Mouse (Mus musculus) stomach, embryonic 15.5 days (tissue): ENCODE measurements around the gene Nectin2. TPM values are rescaled to one million over a fixed set of nuclear protein-coding genes. Genes with fewer than 3 reads are reported as not detected.

Source experiments
- ATAC-seq: fragments of 200-750 bp; cut with Nextera tagmentation; 2 replicates; pipeline ENCODE4 v1.8.0; 2017; ENCODE audit warnings: low read depth, moderate number of reproducible peaks, moderate TSS enrichment; ENCODE audit not compliant: insufficient read depth, low FRiP score
- H3K27ac ChIP-seq: fragments of 300-500 bp; sonication (generic); 2 replicates; pipeline ENCODE4 v1.5.1; 2015; ENCODE audit warnings: mild to moderate bottlenecking, inconsistent platforms
- H3K27me3 ChIP-seq: fragments of 300-500 bp; sonication (generic); replicated peaks from 2 replicates; pipeline ENCODE4 v1.6.1; 2015; ENCODE audit warnings: inconsistent platforms
- H3K36me3 ChIP-seq: fragments of 300-500 bp; sonication (generic); 2 replicates; pipeline ENCODE4 v1.6.1; 2015; ENCODE audit warnings: inconsistent platforms
- H3K4me1 ChIP-seq: fragments of 300-500 bp; sonication (generic); 2 replicates; pipeline ENCODE4 v1.6.1; 2015; ENCODE audit warnings: inconsistent platforms
- H3K4me2 ChIP-seq: fragments of 300-500 bp; sonication (generic); 2 replicates; pipeline ENCODE4 v1.6.1; 2015; ENCODE audit warnings: mild to moderate bottlenecking, inconsistent platforms
- H3K4me3 ChIP-seq: fragments of 300-500 bp; sonication (generic); replicated peaks from 2 replicates; pipeline ENCODE4 v1.5.1; 2015; ENCODE audit warnings: inconsistent platforms
- H3K9ac ChIP-seq: fragments of 300-500 bp; sonication (generic); 2 replicates; pipeline ENCODE4 v1.6.1; 2015; ENCODE audit warnings: inconsistent platforms
- H3K9me3 ChIP-seq: fragments of 300-500 bp; sonication (generic); 2 replicates; pipeline ENCODE4 v1.6.1; 2016; ENCODE audit warnings: inconsistent platforms
- WGBS: fragments of 180-500 bp; shearing (Covaris S2); methylation state at CpG from one replicate; pipeline ENCODE4 v1.1.7; 2015; 5-methylcytosine and 5-hydroxymethylcytosine counted together
- polyA plus RNA-seq: library from polyadenylated mRNA; unstranded; fragments of >200 nt; fragmentation: Nextera tagmentation; extraction: Ambion mirVana; gene quantifications from 2 replicates; pipeline ENCODE4 v1.2.1, GENCODE M21; 2015

The Nectin2 gene
- polyA plus RNA-seq, 1 experiment from 2014 or later, result 129 TPM

- under 1% methylated on average over 45 of the region's 46 CpGs for WGBS
- no peaks in the 10 kb centered on the region for H3K27me3 ChIP-seq
- peak overlapping the region; percentile 71 for H3K9ac ChIP-seq
- ATAC-seq, result peak; percentile 93
- H3K36me3 ChIP-seq, result no peaks in the 10 kb centered on the region
- H3K4me2 ChIP-seq, result peak overlapping the region; percentile 62
- H3K4me1 ChIP-seq, result peaks cover 55% of the 10 kb centered on the region
- no peaks in the 10 kb centered on the region for H3K9me3 ChIP-seq
- H3K4me3 ChIP-seq, result peak overlapping the region; percentile 81
- peak overlapping the region; percentile 94 for H3K27ac ChIP-seq
Observed at GRCm38 (mm10) chr7:19749389-19750216, 680 bp downstream of the Nectin2 start.

- H3K4me2 ChIP-seq, result peak overlapping the region; percentile 62
- under 1% methylated on average over 32 of the region's 32 CpGs for whole genome bisulfite sequencing
- H3K4me3 ChIP-seq, result peak overlapping the region; percentile 81
- no peaks in the 10 kb centered on the region for H3K27me3 ChIP-seq
- peak overlapping the region; percentile 94 for H3K27ac ChIP-seq
- H3K9me3 ChIP-seq, result no peaks in the 10 kb centered on the region
- no peak for ATAC-seq
- peaks cover 49% of the 10 kb centered on the region for H3K4me1 ChIP-seq
- H3K36me3 ChIP-seq, result peaks cover 8% of the 10 kb centered on the region
- H3K9ac ChIP-seq, result peak overlapping the region; percentile 71
Observed at GRCm38 (mm10) chr7:19748219-19749195, 1.8 kb downstream of the Nectin2 start.

GRCm38 (mm10) chr7:19747420-19748218, 2.7 kb downstream of the Nectin2 start:
- peak; percentile 23 for ATAC-seq
- Histone ChIP-seq H3K36me3 (peaks cover 14% of the 10 kb centered on the region), H3K4me3 (peak overlapping the region; percentile 81), H3K9ac (peak overlapping the region; percentile 71), H3K27me3 (no peaks in the 10 kb centered on the region), H3K4me1 (peaks cover 48% of the 10 kb centered on the region), H3K9me3 (no peaks in the 10 kb centered on the region), H3K27ac (peak overlapping the region; percentile 94), H3K4me2 (peak overlapping the region; percentile 62)
- WGBS, result 8% methylated on average over 25 of the region's 25 CpGs

GRCm38 (mm10) chr7:19746426-19747201, 3.7 kb downstream of the Nectin2 start:
- peaks cover 55% of the 10 kb centered on the region for H3K4me1 ChIP-seq
- H3K36me3 ChIP-seq, result peaks cover 14% of the 10 kb centered on the region
- peak overlapping the region; percentile 81 for H3K4me3 ChIP-seq
- no peaks in the 10 kb centered on the region for H3K27me3 ChIP-seq
- no peaks in the 10 kb centered on the region for H3K9me3 ChIP-seq
- 40% methylated on average over 6 of the region's 6 CpGs for WGBS
- H3K9ac ChIP-seq, result no peak overlapping the region
- no peak for ATAC-seq
- H3K27ac ChIP-seq, result peak overlapping the region; percentile 94
- H3K4me2 ChIP-seq, result peak overlapping the region; percentile 62

DNA sequence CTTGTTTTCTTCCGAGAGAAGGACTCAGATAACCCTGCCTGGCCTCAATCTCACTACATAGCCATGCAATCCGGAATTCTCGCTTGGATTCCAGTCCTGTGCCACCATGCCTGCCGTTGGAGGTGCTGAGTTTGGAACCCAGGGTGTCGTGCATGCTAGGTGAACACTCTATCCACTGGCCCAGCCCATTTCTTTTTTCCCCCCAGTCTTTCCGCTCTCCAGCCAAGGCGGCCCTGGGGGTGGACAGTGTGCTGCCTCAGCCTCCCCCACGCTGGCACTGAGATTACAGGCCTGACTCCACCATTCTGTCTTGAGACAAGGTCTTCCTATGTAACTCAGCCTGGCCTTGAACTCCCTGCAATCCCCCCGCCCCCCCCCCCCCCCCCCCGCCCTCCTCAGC, 4.3 kb downstream of the Nectin2 start:
- Histone ChIP-seq H3K27me3 (no peaks in the 10 kb centered on the region), H3K4me1 (peaks cover 61% of the 10 kb centered on the region), H3K4me2 (no peak overlapping the region), H3K9me3 (no peaks in the 10 kb centered on the region), H3K4me3 (no peak overlapping the region; the same call in 1 of the 2 replicates), H3K9ac (no peak overlapping the region), H3K27ac (no peak overlapping the region), H3K36me3 (peaks cover 14% of the 10 kb centered on the region)
- ATAC-seq, result no peak
- 79% methylated on average over 8 of the region's 10 CpGs for WGBS

GRCm38 (mm10) chr7:19744590-19745385, 5.5 kb downstream of the Nectin2 start:
- Histone ChIP-seq H3K27ac (peak overlapping the region; percentile 74), H3K4me1 (peaks cover 54% of the 10 kb centered on the region), H3K4me2 (peak overlapping the region; percentile 23; the same call in 1 of the 2 replicates), H3K9ac (no peak overlapping the region), H3K4me3 (no peak overlapping the region), H3K9me3 (no peaks in the 10 kb centered on the region), H3K36me3 (peaks cover 23% of the 10 kb centered on the region), H3K27me3 (no peaks in the 10 kb centered on the region)
- 59% methylated on average over 14 of the region's 14 CpGs for WGBS
- ATAC-seq, result no peak

- Histone ChIP-seq H3K36me3 (peaks cover 23% of the 10 kb centered on the region), H3K9me3 (no peaks in the 10 kb centered on the region), H3K4me2 (no peak overlapping the region), H3K27me3 (no peaks in the 10 kb centered on the region), H3K27ac (no peak overlapping the region), H3K9ac (no peak overlapping the region), H3K4me1 (peaks cover 54% of the 10 kb centered on the region), H3K4me3 (no peak overlapping the region)
- no peak for ATAC-seq
- WGBS, result 76% methylated on average over 6 of the region's 6 CpGs
Observed at GRCm38 (mm10) chr7:19743791-19744190, 6.5 kb downstream of the Nectin2 start.

DNA sequence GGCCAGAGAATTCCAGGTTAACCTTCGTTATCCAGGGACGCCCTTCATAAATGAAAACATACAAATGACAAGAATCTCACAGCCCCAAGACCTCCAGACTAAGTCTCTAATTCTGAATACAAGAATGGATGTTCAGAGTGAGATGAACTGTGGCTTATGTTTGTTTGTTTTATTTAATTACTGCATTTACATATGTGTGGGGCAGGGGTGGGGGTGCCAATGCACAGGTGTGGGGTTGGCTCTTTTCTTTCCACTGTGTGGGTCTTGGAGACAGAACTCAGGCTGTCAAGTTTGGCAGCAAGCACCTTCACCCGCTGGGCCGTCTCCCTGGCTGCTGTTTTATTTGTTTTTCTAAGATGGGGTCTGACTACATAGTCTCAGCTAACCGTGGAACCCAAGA, 7.8 kb downstream of the Nectin2 start:
- H3K9ac ChIP-seq, result no peak overlapping the region
- peak overlapping the region; percentile 48 for H3K27ac ChIP-seq
- H3K4me3 ChIP-seq, result no peak overlapping the region
- no peak for ATAC-seq
- 47% methylated on average over 5 of the region's 5 CpGs for WGBS
- H3K27me3 ChIP-seq, result no peaks in the 10 kb centered on the region
- H3K4me2 ChIP-seq, result no peak overlapping the region
- H3K9me3 ChIP-seq, result no peaks in the 10 kb centered on the region
- peaks cover 33% of the 10 kb centered on the region for H3K36me3 ChIP-seq
- peaks cover 42% of the 10 kb centered on the region for H3K4me1 ChIP-seq

DNA sequence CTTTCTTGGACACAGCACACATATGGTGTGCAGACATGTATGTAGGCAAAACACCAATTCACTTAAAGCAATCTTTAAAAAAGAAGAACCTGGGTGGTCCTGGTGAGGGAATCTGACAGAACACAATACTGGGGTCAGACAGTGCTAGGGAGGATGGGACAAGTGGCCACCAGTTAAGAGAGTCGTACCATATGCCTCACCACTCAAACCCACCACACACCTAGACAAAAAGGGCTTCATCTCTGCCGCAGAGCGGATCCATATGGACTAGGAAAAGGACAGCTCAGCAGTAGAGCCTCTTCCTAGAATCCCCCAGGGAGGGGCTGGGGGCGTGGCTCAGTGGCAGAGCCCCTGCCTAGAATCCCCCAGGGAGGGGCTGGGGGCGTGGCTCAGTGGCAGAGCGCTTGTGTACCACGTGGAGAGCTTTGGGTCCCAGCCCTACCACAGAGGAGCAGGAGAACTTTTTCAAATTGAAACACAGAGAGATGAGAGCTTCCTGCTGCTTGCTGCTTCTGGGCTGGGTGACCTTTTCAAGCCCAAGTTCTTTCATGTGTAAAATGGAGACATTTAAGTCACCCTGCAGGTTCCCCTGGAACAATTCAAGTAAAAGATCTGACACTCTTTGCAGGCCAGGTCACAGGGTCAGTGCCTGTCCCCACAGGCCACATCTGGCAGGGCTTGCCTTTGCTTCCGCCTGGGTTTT, 8.8 kb downstream of the Nectin2 start:
- Histone ChIP-seq H3K9me3 (no peaks in the 10 kb centered on the region), H3K27ac (peak overlapping the region; percentile 48), H3K4me2 (0 out of 2 replicates have a peak overlapping the region, but pooled peaks have one; percentile 10), H3K36me3 (peaks cover 41% of the 10 kb centered on the region), H3K27me3 (no peaks in the 10 kb centered on the region), H3K4me1 (peaks cover 32% of the 10 kb centered on the region), H3K9ac (no peak overlapping the region), H3K4me3 (no peak overlapping the region)
- WGBS, result 9% methylated on average over 8 of the region's 8 CpGs
- 0 out of 2 replicates have a peak, but pooled peaks have one; percentile 11 for ATAC-seq

DNA sequence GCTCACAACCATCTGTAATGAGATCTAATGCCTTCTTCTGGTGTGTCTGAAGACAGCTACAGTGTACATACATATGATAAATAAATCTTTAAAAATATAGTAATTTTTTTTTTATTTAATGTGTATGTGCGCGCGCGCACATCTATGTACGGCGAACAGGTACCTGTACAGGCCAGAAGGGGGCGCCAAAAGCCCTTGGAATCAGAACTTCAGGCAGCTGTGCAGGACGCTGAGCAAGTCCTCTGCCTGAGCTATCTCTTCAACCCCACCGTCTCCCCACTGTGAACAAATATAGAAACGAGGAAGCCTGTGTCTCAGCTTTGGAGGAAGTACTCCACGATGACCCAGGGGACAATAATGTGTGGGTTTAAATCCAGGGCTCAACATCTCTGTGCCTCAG, 10.0 kb downstream of the Nectin2 start:
- Histone ChIP-seq H3K9ac (no peak overlapping the region), H3K27me3 (no peaks in the 10 kb centered on the region), H3K4me3 (no peak overlapping the region), H3K4me2 (no peak overlapping the region), H3K9me3 (no peaks in the 10 kb centered on the region), H3K27ac (no peak overlapping the region), H3K36me3 (peaks cover 49% of the 10 kb centered on the region), H3K4me1 (peaks cover 28% of the 10 kb centered on the region)
- no peak for ATAC-seq
- 85% methylated on average over 11 of the region's 11 CpGs for WGBS
